ENCODE assay signal across 8 mouse cellular contexts in genomic region chr16:4879708-4880124, GRCm38 (mm10). TPM values are rescaled to one million over a fixed set of nuclear protein-coding genes. Genes with fewer than 3 reads are reported as not detected.
A peak's percentile ranks its signal among the peaks of the same experiment; 100 is the strongest.
DNase-seq lines count a peak whose midpoint lies in the region; ATAC-seq lines count a peak whose summit lies in the region.

No protein-coding gene starts in this region.

- peak; percentile 72 for DNase-seq in c-Kit-negative CD71-positive TER-119-positive erythroid progenitor cells, embryonic 14.5 days (ENCODE audit: low read depth, low spot score)
- DNase-seq in fibroblast of lung, adult 2 months (ENCODE audit: low read depth), result peak; percentile 69
- peak; percentile 94 for DNase-seq in kidney, postnatal 14 days
- DNase-seq in liver, embryonic 13.5 days, result peak; percentile 83
- peak; percentile 74 to 81 for DNase-seq in natural killer cell, adult 2 months (ENCODE audit: low spot score in 2 of 2)

- H3K4me2 ChIP-seq in heart, embryonic 14.5 days (ENCODE audit: low read length), result peak overlapping the region; percentile 76
- H3K4me2 ChIP-seq in liver, embryonic 13.5 days, result peak overlapping the region; percentile 96
- peak overlapping the region; percentile 86 for H3K4me2 ChIP-seq in stomach, embryonic 14.5 days (replicated peaks; ENCODE audit: low read depth, low read length)

- no peaks in the 10 kb centered on the region for H3K27me3 ChIP-seq in heart, embryonic 14.5 days (ENCODE audit: control insufficient read depth, insufficient read depth, low read length)
- no peaks in the 10 kb centered on the region for H3K27me3 ChIP-seq in liver, embryonic 13.5 days
- H3K27me3 ChIP-seq in stomach, embryonic 14.5 days (ENCODE audit: control insufficient read depth, insufficient read depth, low read length), result no peaks in the 10 kb centered on the region

- peaks cover 13% of the 10 kb centered on the region for H3K36me3 ChIP-seq in heart, embryonic 14.5 days (ENCODE audit: control insufficient read depth, insufficient read depth, low read length)
- H3K36me3 ChIP-seq in liver, embryonic 13.5 days, result peaks cover 15% of the 10 kb centered on the region; the same call in 1 of the 2 replicates
- H3K36me3 ChIP-seq in stomach, embryonic 14.5 days (ENCODE audit: control insufficient read depth, insufficient read depth, low read length), result peaks cover 16% of the 10 kb centered on the region

- ATAC-seq in CD4-positive, CD25-positive, alpha-beta regulatory T cell, adult 4 months, result peak; percentile 48
- ATAC-seq in heart, embryonic 14.5 days (ENCODE audit: insufficient number of reproducible peaks, insufficient read depth, low FRiP score, low read depth), result peak; percentile 70
- ATAC-seq in liver, embryonic 13.5 days (ENCODE audit: low read depth), result peak; percentile 73
- peak; percentile 82 for ATAC-seq in stomach, embryonic 14.5 days (ENCODE audit: insufficient number of reproducible peaks, insufficient read depth, low FRiP score, low read depth)

- peaks cover 17 to 43% of the 10 kb centered on the region in 2 experiments for H3K4me1 ChIP-seq in heart, embryonic 14.5 days (ENCODE audit: control insufficient read depth in 2 of 2, insufficient read depth in 2 of 2, low read length in 2 of 2)
- peaks cover 63% of the 10 kb centered on the region for H3K4me1 ChIP-seq in liver, embryonic 13.5 days (replicated peaks)
- H3K4me1 ChIP-seq in stomach, embryonic 14.5 days (ENCODE audit: control insufficient read depth, insufficient read depth, low read length), result peaks cover 34% of the 10 kb centered on the region

- H3K9ac ChIP-seq in heart, embryonic 14.5 days (ENCODE audit: low read length), result peak overlapping the region; percentile 94
- peak overlapping the region; percentile 91 for H3K9ac ChIP-seq in liver, embryonic 13.5 days
- peak overlapping the region; percentile 92 for H3K9ac ChIP-seq in stomach, embryonic 14.5 days (replicated peaks; ENCODE audit: low read depth, low read length)

- WGBS in heart, embryonic 14.5 days, result under 1% methylated on average over 40 of the region's 40 CpGs
- WGBS in liver, embryonic 13.5 days (ENCODE audit: insufficient replicate concordance), result under 1% methylated on average over 40 of the region's 40 CpGs
- under 1% methylated on average over 40 of the region's 40 CpGs for WGBS in stomach, embryonic 14.5 days

- peak overlapping the region; percentile 99 to 100 for H3K27ac ChIP-seq in heart, embryonic 14.5 days (replicated peaks in 1 of 2; ENCODE audit: control insufficient read depth in 1 of 2, insufficient read depth in 1 of 2, low read depth in 2 of 2, low read length in 2 of 2)
- peak overlapping the region; percentile 98 for H3K27ac ChIP-seq in liver, embryonic 13.5 days
- H3K27ac ChIP-seq in stomach, embryonic 14.5 days (ENCODE audit: low read length), result peak overlapping the region; percentile 100

- no peaks in the 10 kb centered on the region for H3K9me3 ChIP-seq in heart, embryonic 14.5 days (ENCODE audit: control insufficient read depth, low read length)
- H3K9me3 ChIP-seq in liver, embryonic 13.5 days (replicated peaks), result no peaks in the 10 kb centered on the region
- H3K9me3 ChIP-seq in stomach, embryonic 14.5 days (ENCODE audit: control insufficient read depth, low read depth, low read length), result no peaks in the 10 kb centered on the region

- peak overlapping the region; percentile 91 to 97 for H3K4me3 ChIP-seq in heart, embryonic 14.5 days (ENCODE audit: control insufficient read depth in 1 of 2, insufficient read depth in 1 of 2, low read depth in 1 of 2, low read length in 2 of 2)
- peak overlapping the region; percentile 88 for H3K4me3 ChIP-seq in liver, embryonic 13.5 days (replicated peaks)
- peak overlapping the region; percentile 90 for H3K4me3 ChIP-seq in stomach, embryonic 14.5 days (ENCODE audit: low read depth, low read length)

RNA-seq across cellular contexts. Expression of gene Ubald1, which starts 0.4 kb away (rescaled TPM):
- 10 to 100 TPM; 19.3 to 21.6 TPM for polyA plus RNA-seq in CD4-positive, CD25-positive, alpha-beta regulatory T cell, adult 4 months (2017; shearing (Covaris generic))
- 24.2 and 25.3 TPM in 2 replicates for polyA plus RNA-seq in heart, embryonic 14.5 days (2014; fragmentation: Nextera tagmentation; extraction: Ambion mirVana)
- 12.3 and 13.3 TPM in 2 replicates for polyA plus RNA-seq in liver, embryonic 13.5 days (2015; fragmentation: Nextera tagmentation; extraction: Ambion mirVana)
- 41.4 and 46.1 TPM in 2 replicates for polyA plus RNA-seq in stomach, embryonic 14.5 days (2014; fragmentation: Nextera tagmentation; extraction: Ambion mirVana)

RNA-seq across cellular contexts. Expression of gene Mgrn1, which starts 6.3 kb away (rescaled TPM):
- polyA plus RNA-seq in CD4-positive, CD25-positive, alpha-beta regulatory T cell, adult 4 months (2017; shearing (Covaris generic)), result 10 to 100 TPM; 35.2 to 58.5 TPM
- 115 and 120 TPM in 2 replicates for polyA plus RNA-seq in heart, embryonic 14.5 days (2014; fragmentation: Nextera tagmentation; extraction: Ambion mirVana)
- polyA plus RNA-seq in liver, embryonic 13.5 days (2015; fragmentation: Nextera tagmentation; extraction: Ambion mirVana), result 22.6 and 24.5 TPM in 2 replicates
- 85.4 and 91.4 TPM in 2 replicates for polyA plus RNA-seq in stomach, embryonic 14.5 days (2014; fragmentation: Nextera tagmentation; extraction: Ambion mirVana)

RNA-seq across cellular contexts. Expression of gene 4930562C15Rik, which starts 44.5 kb away (rescaled TPM):
- 1 to 10 TPM in 1 of 2 experiments, under 1 TPM in 1; 0.68 to 1.3 TPM for polyA plus RNA-seq in CD4-positive, CD25-positive, alpha-beta regulatory T cell, adult 4 months (2017; shearing (Covaris generic))
- 0.28 and 0.58 TPM in 2 replicates for polyA plus RNA-seq in heart, embryonic 14.5 days (2014; fragmentation: Nextera tagmentation; extraction: Ambion mirVana)
- polyA plus RNA-seq in liver, embryonic 13.5 days (2015; fragmentation: Nextera tagmentation; extraction: Ambion mirVana), result not detected in 2 replicates
- polyA plus RNA-seq in stomach, embryonic 14.5 days (2014; fragmentation: Nextera tagmentation; extraction: Ambion mirVana), result 1.3 and 1.5 TPM in 2 replicates

RNA-seq across cellular contexts. Expression of gene Nudt16l1, which starts 58.8 kb away (rescaled TPM):
- 100 to 1,000 TPM in 1 of 2 experiments, 10 to 100 TPM in 1; 92.1 to 106 TPM for polyA plus RNA-seq in CD4-positive, CD25-positive, alpha-beta regulatory T cell, adult 4 months (2017; shearing (Covaris generic))
- 126 and 128 TPM in 2 replicates for polyA plus RNA-seq in heart, embryonic 14.5 days (2014; fragmentation: Nextera tagmentation; extraction: Ambion mirVana)
- 53.6 and 55.1 TPM in 2 replicates for polyA plus RNA-seq in liver, embryonic 13.5 days (2015; fragmentation: Nextera tagmentation; extraction: Ambion mirVana)
- polyA plus RNA-seq in stomach, embryonic 14.5 days (2014; fragmentation: Nextera tagmentation; extraction: Ambion mirVana), result 158 and 161 TPM in 2 replicates

Comparison
In these comparisons a context has a peak if more than half of its experiments do, and no peak if none do; other contexts are left out.
1. Peak in every context shown above with its lines: DNase-seq, ATAC-seq, H3K4me3 ChIP-seq and H3K27ac ChIP-seq.